Mouse (Mus musculus): ENCODE data around the gene Zfp979.
"Not testable (repeated sequence)": the region's sequence is repeated elsewhere in the genome, so short reads cannot be mapped to it uniquely, and the experiment has no call there.

Zfp979 gene

DNA sequence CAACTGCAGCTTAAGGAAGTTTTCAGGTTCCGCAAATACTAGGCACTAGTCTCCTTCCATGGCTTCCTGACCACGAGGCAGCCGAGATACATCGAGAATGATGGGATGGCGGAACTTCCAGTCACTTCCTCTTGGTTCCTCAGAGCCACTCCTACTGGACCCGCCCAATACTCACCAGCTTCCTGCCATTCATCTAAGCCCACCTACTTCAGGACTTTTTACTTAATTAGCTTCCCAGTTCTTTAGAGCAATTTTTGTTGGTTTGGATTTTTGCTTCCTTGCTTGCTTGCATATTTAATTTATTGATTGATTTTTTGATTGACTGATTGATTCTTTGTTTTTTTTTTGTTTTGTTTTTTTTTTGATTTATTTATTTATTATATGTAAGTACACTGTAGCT lies at the start of gene Zfp979:
Zfp979 (minus strand) TSS at position 101 of the 400 bp plus-strand sequence.
- in situ Hi-C loops (cut with MboI; ENCODE audit: low sequenced_read_pairs): not testable (repeated sequence)

DNA sequence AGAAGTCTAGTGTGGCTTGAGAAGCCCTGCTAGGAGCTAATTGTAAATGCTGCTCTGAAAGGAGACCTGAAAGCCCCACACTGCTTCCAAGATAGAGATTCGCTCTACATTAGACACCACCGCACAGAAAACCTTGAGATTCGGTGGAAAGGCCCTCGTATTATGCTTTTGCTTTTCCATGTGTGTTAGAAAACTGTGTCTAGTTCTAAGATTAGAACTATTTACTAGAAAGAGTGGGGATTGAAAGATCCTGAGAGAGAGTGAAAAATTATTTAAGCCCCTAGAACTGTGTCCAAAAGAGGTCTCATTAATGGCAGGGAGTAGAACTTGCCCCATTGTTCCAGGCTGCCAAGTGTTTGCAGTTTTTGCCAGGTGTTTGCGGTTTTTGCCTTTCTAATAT lies 12.9 kb upstream of the Zfp979 start:
- in situ Hi-C loops (cut with MboI; ENCODE audit: low sequenced_read_pairs): not testable (repeated sequence)

GRCm38 (mm10) chr4:147647407-147647806 lies 5.1 kb upstream of the Zfp979 start:
- in situ Hi-C loops (cut with MboI; ENCODE audit: low sequenced_read_pairs): not testable (repeated sequence)

DNA sequence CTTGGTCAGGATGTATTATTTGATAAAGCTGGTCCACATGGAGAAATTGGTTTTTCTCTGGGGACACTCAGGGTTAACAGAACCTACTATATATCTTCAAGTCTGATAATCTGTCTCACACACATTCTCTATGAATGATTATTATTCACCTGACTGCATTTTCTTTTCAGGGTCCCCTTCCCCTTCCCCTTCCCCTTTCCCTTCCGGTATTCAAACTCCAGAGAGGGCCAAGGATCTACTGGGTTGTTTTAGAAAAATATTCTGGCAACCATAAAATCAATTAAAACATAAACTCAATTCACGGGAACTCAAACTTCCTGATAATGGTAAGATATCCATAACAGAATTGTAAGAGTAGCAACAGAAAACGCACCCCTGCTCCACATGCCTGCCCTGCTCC lies 381 bp downstream of the Zfp979 start:
- in situ Hi-C loops (cut with MboI; ENCODE audit: low sequenced_read_pairs): not testable (repeated sequence)

DNA sequence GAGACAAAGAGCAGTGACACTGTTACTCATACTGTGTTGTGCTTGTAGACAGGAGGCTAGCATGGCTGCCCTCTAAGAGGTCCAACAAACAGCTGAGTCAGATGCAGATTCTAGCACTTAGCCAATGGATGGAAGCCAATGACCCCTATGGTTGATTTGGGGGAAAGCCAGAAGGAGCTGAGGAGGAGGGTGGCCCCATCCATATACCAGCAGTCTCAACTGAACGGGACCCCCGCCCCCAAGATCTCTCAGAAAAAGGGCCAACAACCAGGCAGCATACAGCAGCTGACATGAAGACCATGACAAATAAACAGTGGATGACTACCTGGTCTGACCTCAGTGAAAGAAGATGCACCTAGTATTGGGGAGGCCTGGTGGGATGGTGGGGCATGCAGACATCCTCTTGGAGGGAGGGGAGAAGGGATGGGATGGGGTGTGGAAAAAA lies 8.5 kb downstream of the Zfp979 start:
- in situ Hi-C loops (cut with MboI; ENCODE audit: low sequenced_read_pairs): not testable (repeated sequence)

- in situ Hi-C loops (cut with MboI; ENCODE audit: low sequenced_read_pairs): not testable (repeated sequence)
Observed at GRCm38 (mm10) chr4:147606511-147606910, 35.8 kb downstream of the Zfp979 start.

DNA sequence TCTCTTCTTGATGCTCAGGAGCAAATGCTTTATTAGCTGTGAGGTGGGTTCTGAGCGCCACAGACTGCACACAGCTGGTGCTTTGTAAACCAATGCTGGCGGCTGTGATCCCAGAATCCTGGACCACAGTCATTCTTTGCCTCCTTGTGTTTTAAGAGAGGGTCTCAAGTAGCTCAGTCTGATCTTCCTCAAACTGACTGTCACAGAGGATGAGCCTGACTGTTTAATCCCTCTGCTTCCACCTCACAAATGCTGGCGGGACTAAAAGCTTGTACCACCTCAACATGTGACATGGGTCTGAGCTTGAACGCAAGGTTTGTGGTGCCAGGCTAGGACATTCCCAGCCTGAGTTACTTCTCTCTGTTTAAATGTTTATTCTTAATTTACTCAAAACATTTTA lies 36.8 kb downstream of the Zfp979 start:
- in situ Hi-C loops (cut with MboI; ENCODE audit: low sequenced_read_pairs): no loop called here

DNA sequence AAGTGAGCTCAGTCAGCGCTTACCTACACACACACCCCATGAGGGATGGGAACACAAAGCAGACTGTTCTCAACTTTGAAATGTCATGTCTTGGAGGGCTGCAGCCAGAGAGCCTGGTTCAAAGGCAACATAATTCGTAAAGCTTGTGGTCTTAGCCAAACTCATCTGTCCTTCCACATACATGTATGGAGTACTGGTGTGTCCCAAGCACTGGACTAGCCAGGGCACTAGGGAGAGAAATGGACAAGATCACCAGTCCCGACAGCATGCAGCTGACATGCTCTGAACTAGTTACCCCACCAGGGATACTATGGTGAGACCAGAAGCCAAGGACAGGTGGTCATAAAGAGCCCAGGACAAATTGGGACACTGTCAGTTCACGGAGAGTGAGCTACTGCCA lies 38.5 kb downstream of the Zfp979 start:
- in situ Hi-C loops (cut with MboI; ENCODE audit: low sequenced_read_pairs): no loop called here

DNA sequence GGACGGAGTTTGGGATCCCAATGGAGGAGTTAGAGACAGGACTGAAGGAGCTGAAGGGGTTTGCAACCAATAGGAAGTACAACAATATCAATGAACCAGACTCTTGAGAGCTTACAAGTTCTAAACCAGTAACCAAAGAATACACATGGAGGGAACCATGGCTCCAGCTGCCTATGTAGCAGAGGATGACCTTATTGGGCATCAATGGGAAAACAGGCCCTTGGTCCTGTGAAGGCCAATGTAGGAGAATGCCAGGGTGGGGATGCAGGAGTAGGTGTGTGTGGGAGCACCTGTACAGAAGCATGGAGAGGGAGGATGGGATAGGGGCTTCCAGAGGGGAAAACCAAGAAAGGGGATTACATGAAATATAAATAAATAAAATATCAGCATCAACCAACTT lies 40.4 kb downstream of the Zfp979 start:
- in situ Hi-C loops (cut with MboI; ENCODE audit: low sequenced_read_pairs): no loop called here

DNA sequence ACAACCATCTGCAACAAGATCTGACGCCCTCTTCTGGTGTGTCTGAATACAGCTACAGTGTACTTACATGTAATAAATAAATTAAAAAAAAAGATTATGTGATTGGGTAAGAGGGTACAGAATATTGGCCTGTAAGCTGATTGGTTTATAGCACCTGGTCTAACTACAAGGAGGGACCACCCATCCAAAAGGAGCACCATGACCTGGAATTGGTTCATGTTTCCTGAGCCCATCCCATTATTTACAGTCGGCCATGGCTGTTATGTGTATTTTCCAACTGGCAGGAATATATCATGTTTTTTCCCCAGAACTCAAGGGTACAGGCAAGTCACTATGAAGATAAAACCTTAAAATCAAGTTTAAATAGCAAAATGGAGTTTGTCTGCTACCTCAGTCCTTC lies 43.5 kb downstream of the Zfp979 start:
- in situ Hi-C loops (cut with MboI; ENCODE audit: low sequenced_read_pairs): no loop called here

DNA sequence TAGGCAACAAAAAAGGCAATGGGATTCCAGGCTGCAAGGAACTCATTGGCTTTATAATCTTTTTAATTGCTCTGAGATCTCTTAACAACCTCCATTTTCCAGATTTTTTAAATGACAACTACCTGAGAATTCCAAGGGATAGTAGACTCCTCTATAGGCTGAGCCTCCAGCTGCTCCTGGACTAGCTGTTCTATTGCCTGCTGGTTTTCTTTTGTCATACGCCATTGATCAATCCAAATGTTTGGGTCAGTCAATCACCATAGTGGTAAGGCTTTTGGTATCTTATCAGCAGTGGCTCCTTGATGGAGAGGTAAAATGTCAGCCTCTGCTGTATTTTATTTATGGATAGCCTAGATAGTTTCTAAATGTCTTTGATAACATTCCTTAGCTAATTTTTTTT lies 44.6 kb downstream of the Zfp979 start:
- in situ Hi-C loops (cut with MboI; ENCODE audit: low sequenced_read_pairs): no loop called here

DNA sequence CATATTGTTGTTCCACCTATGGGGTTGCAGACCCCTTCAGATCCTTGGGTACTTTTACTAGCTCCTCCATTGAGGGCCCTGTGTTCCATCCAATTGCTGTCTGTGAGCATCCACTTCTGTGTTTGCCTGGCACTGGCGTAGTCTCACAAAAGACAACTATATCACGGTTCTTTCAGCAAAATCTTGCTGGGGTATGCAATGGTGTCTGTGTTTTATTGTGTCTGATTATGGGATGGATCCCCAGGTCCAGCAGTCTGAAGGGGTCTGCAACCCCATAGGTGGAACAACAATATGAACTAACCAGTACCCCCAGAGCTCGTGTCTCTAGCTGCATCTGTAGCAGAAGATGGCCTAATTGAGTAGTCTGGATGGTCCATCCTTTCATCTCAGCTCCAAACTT lies 47.7 kb downstream of the Zfp979 start:
- in situ Hi-C loops (cut with MboI; ENCODE audit: low sequenced_read_pairs): not testable (repeated sequence)

- in situ Hi-C loops (cut with MboI; ENCODE audit: low sequenced_read_pairs): no loop called here
Observed at GRCm38 (mm10) chr4:147586511-147587473, 55.5 kb downstream of the Zfp979 start.

DNA sequence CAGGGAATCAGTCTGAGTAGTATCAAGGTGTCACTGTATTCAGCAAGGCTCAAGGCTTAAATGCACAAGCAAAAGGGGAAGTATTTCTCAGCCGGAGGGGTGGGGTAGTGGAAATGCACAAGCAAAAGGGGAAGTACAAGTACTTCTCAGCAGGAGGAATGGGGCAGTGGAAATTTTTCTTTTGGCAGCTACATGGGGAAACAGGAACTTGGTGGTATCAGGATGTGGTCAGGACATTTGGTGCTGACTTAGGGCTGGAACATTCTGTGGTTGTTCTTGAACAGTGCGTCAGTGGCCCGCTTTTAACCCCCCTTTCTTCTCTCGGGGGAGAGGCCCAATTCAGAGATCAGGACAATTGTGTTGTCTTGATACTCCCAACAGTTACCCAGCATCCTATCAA lies 62.9 kb downstream of the Zfp979 start:
- in situ Hi-C loops (cut with MboI; ENCODE audit: low sequenced_read_pairs): not testable (repeated sequence)

DNA sequence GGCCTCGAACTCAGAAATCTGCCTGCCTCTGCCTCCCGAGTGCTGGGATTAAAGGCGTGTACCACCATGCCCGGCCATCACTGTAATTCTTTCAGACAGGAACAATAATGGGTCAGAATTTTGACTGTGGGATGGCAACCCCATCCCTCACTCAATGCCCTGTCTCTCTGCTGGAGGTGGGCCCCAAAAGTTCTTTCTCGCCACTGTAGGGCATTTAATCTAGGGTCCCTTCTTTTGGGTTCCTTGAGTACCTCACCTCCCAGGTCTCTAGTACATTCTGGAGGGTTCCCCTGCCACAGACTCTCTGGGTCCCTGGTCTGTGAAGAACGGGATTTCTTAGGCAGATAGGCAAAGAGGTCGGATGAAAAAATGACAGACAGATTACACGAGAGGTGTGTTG lies 71.2 kb downstream of the Zfp979 start:
- in situ Hi-C loops (cut with MboI; ENCODE audit: low sequenced_read_pairs): not testable (repeated sequence)

DNA sequence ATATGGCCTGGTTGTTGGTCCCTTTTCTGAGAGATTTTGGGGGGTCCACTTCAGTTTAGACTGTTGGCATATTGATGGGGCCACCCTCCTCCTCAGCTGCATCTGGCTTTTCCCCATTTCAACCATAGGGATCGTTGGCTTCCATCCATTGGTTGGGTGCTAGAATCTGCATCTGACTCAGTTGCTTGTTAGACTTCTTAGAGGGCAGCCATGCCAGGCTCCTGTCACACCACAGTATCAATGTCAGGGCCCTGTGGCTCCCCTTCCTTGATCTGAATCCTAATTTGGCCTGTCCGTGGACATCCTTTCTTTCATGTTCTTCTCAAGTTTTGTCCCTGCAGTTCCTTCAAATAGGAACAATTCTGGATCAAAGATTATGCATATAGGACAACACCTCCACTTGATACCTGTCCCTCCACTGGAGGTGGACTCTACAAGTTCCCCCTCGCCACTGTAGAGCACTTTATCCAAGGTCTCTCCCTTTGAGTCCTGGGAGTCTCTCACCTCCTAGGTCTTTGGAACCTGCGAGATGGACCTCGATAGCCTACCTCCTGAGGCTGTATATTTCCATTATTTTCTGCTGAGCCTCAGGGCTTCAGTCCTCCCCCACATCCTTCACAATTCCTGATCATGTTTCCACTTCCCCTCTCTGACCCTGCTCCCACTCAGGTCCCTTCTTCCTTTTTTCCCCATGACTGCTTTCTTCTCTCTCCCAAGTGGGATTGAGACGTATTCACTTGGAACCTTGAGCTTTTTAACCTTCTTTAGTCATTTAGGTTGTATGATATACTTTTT lies 76.7 kb downstream of the Zfp979 start:
- in situ Hi-C loops (cut with MboI; ENCODE audit: low sequenced_read_pairs): no loop called here

All from CH12F3 (cell line).